Mouse (Mus musculus) lung, embryonic 15.5 days (tissue): ENCODE measurements around the gene Gk5. TPM values are rescaled to one million over a fixed set of nuclear protein-coding genes. Genes with fewer than 3 reads are reported as not detected.
"Not testable (repeated sequence)": the region's sequence is repeated elsewhere in the genome, so short reads cannot be mapped to it uniquely, and the experiment has no call there.

Source experiments
- ATAC-seq: fragments of 200-750 bp; cut with Nextera tagmentation; 2 replicates; pipeline ENCODE4 v1.8.0; 2017; ENCODE audit warnings: moderate number of reproducible peaks, borderline replicate concordance; ENCODE audit not compliant: low FRiP score, low TSS enrichment; ENCODE audit errors: extremely low read depth
- H3K27ac ChIP-seq: fragments of 300-500 bp; sonication (generic); 2 replicates; pipeline ENCODE4 v1.5.1; 2015; ENCODE audit warnings: moderate library complexity, mild to moderate bottlenecking, inconsistent platforms
- H3K27me3 ChIP-seq: fragments of 300-500 bp; sonication (generic); 2 replicates; pipeline ENCODE4 v1.6.1; 2015; ENCODE audit warnings: inconsistent platforms
- H3K36me3 ChIP-seq: fragments of 300-500 bp; sonication (generic); 2 replicates; pipeline ENCODE4 v1.6.1; 2015; ENCODE audit warnings: inconsistent platforms
- H3K4me1 ChIP-seq: fragments of 300-500 bp; sonication (generic); 2 replicates; pipeline ENCODE4 v1.6.1; 2015; ENCODE audit warnings: inconsistent platforms
- H3K4me2 ChIP-seq: fragments of 300-500 bp; sonication (generic); 2 replicates; pipeline ENCODE4 v1.6.1; 2015; ENCODE audit warnings: inconsistent platforms, mild to moderate bottlenecking, moderate library complexity
- H3K4me3 ChIP-seq: fragments of 300-500 bp; sonication (generic); 2 replicates; pipeline ENCODE4 v1.5.1; 2015; ENCODE audit warnings: mild to moderate bottlenecking, inconsistent platforms
- H3K9ac ChIP-seq: fragments of 300-500 bp; sonication (generic); 2 replicates; pipeline ENCODE4 v1.6.1; 2015; ENCODE audit warnings: inconsistent platforms
- H3K9me3 ChIP-seq: fragments of 300-500 bp; sonication (generic); 2 replicates; pipeline ENCODE4 v1.6.1; 2016; ENCODE audit warnings: inconsistent platforms
- WGBS: fragments of 180-500 bp; shearing (Covaris S2); methylation state at CpG from one replicate; pipeline ENCODE4 v1.1.7; 2015; 5-methylcytosine and 5-hydroxymethylcytosine counted together
- polyA plus RNA-seq: library from polyadenylated mRNA; unstranded; fragments of >200 nt; fragmentation: Nextera tagmentation; extraction: Ambion mirVana; gene quantifications from 2 replicates; pipeline ENCODE4 v1.2.1, GENCODE M21; 2015

Gene Gk5
- polyA plus RNA-seq, 1 experiment from 2014 or later = 4.2 TPM

- Histone ChIP-seq H3K4me3 (no peak overlapping the region), H3K4me1 (no peaks in the 10 kb centered on the region), H3K27me3 (no peaks in the 10 kb centered on the region), H3K9me3 (no peaks in the 10 kb centered on the region), H3K36me3 (no peaks in the 10 kb centered on the region), H3K27ac (no peak overlapping the region), H3K4me2 (no peak overlapping the region), H3K9ac (no peak overlapping the region)
- 21% methylated on average over 4 of the region's 4 CpGs for WGBS
- ATAC-seq = no peak
Measured at GRCm38 (mm10) chr9:96158431-96158830, 39.3 kb downstream of the Gk5 start.

- H3K4me1 ChIP-seq = no peaks in the 10 kb centered on the region
- no peaks in the 10 kb centered on the region for H3K36me3 ChIP-seq
- no peak overlapping the region for H3K4me2 ChIP-seq
- no peak for ATAC-seq
- H3K4me3 ChIP-seq = no peak overlapping the region
- no peak overlapping the region for H3K9ac ChIP-seq
- no peaks in the 10 kb centered on the region for H3K27me3 ChIP-seq
- H3K27ac ChIP-seq = no peak overlapping the region
- no peaks in the 10 kb centered on the region for H3K9me3 ChIP-seq
- WGBS = 70% methylated on average over 3 of the region's 3 CpGs
Measured at GRCm38 (mm10) chr9:96159047-96159446, 39.9 kb downstream of the Gk5 start.

- Histone ChIP-seq H3K4me1 (no peaks in the 10 kb centered on the region), H3K27ac (no peak overlapping the region), H3K36me3 (no peaks in the 10 kb centered on the region), H3K27me3 (no peaks in the 10 kb centered on the region), H3K4me2 (no peak overlapping the region), H3K4me3 (no peak overlapping the region), H3K9ac (no peak overlapping the region), H3K9me3 (no peaks in the 10 kb centered on the region)
- ATAC-seq = no peak
- 76% methylated on average over 3 of the region's 3 CpGs for WGBS
Measured at GRCm38 (mm10) chr9:96160767-96161166, 41.6 kb downstream of the Gk5 start.

GRCm38 (mm10) chr9:96162421-96162820, 43.3 kb downstream of the Gk5 start:
- Histone ChIP-seq H3K9ac (no peak overlapping the region), H3K9me3 (no peaks in the 10 kb centered on the region), H3K4me1 (no peaks in the 10 kb centered on the region), H3K4me3 (no peak overlapping the region), H3K27me3 (no peaks in the 10 kb centered on the region), H3K4me2 (no peak overlapping the region), H3K36me3 (no peaks in the 10 kb centered on the region), H3K27ac (no peak overlapping the region)
- no peak for ATAC-seq
- 70% methylated on average over 5 of the region's 5 CpGs for WGBS

GRCm38 (mm10) chr9:96163443-96163842, 44.3 kb downstream of the Gk5 start:
- no peak overlapping the region for H3K4me3 ChIP-seq
- ATAC-seq = no peak
- no peak overlapping the region for H3K27ac ChIP-seq
- H3K4me2 ChIP-seq = no peak overlapping the region
- no peaks in the 10 kb centered on the region for H3K9me3 ChIP-seq
- no peak overlapping the region for H3K9ac ChIP-seq
- no peaks in the 10 kb centered on the region for H3K27me3 ChIP-seq
- H3K36me3 ChIP-seq = no peaks in the 10 kb centered on the region
- WGBS = 96% methylated on average over 7 of the region's 7 CpGs
- no peaks in the 10 kb centered on the region for H3K4me1 ChIP-seq

- not testable (repeated sequence) for H3K9ac ChIP-seq, ATAC-seq, H3K36me3 ChIP-seq, H3K27me3 ChIP-seq, H3K4me2 ChIP-seq, H3K4me1 ChIP-seq, H3K9me3 ChIP-seq, H3K27ac ChIP-seq, H3K4me3 ChIP-seq
- WGBS = 97% methylated on average over 15 of the region's 15 CpGs
Measured at GRCm38 (mm10) chr9:96163983-96164382, 44.8 kb downstream of the Gk5 start.

- Histone ChIP-seq H3K36me3 (no peaks in the 10 kb centered on the region), H3K9me3 (no peaks in the 10 kb centered on the region), H3K27ac (no peak overlapping the region), H3K4me2 (no peak overlapping the region), H3K27me3 (no peaks in the 10 kb centered on the region), H3K9ac (no peak overlapping the region), H3K4me1 (no peaks in the 10 kb centered on the region), H3K4me3 (no peak overlapping the region)
- ATAC-seq = no peak
- WGBS = 35% methylated on average over 5 of the region's 5 CpGs
Measured at GRCm38 (mm10) chr9:96167168-96167585, 48.0 kb downstream of the Gk5 start.

- H3K4me1 ChIP-seq = no peaks in the 10 kb centered on the region
- H3K4me3 ChIP-seq = no peak overlapping the region
- ATAC-seq = no peak
- H3K36me3 ChIP-seq = no peaks in the 10 kb centered on the region
- H3K9me3 ChIP-seq = no peaks in the 10 kb centered on the region
- H3K9ac ChIP-seq = no peak overlapping the region
- WGBS = 68% methylated on average over 3 of the region's 3 CpGs
- no peak overlapping the region for H3K27ac ChIP-seq
- no peaks in the 10 kb centered on the region for H3K27me3 ChIP-seq
- H3K4me2 ChIP-seq = no peak overlapping the region
Measured at GRCm38 (mm10) chr9:96170600-96170999, 51.4 kb downstream of the Gk5 start.

- Histone ChIP-seq H3K27ac (no peak overlapping the region), H3K36me3 (no peaks in the 10 kb centered on the region), H3K9me3 (no peaks in the 10 kb centered on the region), H3K4me1 (no peaks in the 10 kb centered on the region), H3K4me3 (no peak overlapping the region), H3K27me3 (no peaks in the 10 kb centered on the region), H3K9ac (no peak overlapping the region), H3K4me2 (no peak overlapping the region)
- no peak for ATAC-seq
- 75% methylated on average over 4 of the region's 4 CpGs for WGBS
Measured at GRCm38 (mm10) chr9:96184909-96185308, 65.7 kb downstream of the Gk5 start.

- Histone ChIP-seq H3K36me3 (no peaks in the 10 kb centered on the region), H3K9ac (no peak overlapping the region), H3K27me3 (no peaks in the 10 kb centered on the region), H3K9me3 (no peaks in the 10 kb centered on the region), H3K4me1 (no peaks in the 10 kb centered on the region), H3K4me3 (no peak overlapping the region), H3K4me2 (no peak overlapping the region), H3K27ac (no peak overlapping the region)
- 53% methylated on average over 7 of the region's 7 CpGs for WGBS
- no peak for ATAC-seq
Measured at GRCm38 (mm10) chr9:96186701-96187100, 67.5 kb downstream of the Gk5 start.

- peak within 1 kb of the TSS; percentile 76 for H3K9ac ChIP-seq
- peaks cover 15% of the 10 kb centered on the region for H3K4me1 ChIP-seq
- H3K27ac ChIP-seq = peak within 1 kb of the TSS; percentile 86
- H3K27me3 ChIP-seq = no peaks in the 10 kb centered on the region
- H3K4me3 ChIP-seq = peak within 1 kb of the TSS; percentile 78
- no peaks in the 10 kb centered on the region for H3K36me3 ChIP-seq
- no peaks in the 10 kb centered on the region for H3K9me3 ChIP-seq
- WGBS = under 1% methylated on average over 69 of the region's 81 CpGs
- peak; percentile 99 for ATAC-seq
- H3K4me2 ChIP-seq = peak within 1 kb of the TSS; percentile 89
Measured at GRCm38 (mm10) chr9:96195885-96196622, 76.9 kb downstream of the Gk5 start, which contains the start of gene Tfdp2. Tfdp2 (plus strand) TSS chr9:96196275.

- ATAC-seq = 0 out of 2 replicates have a peak, but pooled peaks have one; percentile 9
- WGBS = 1% methylated on average over 20 of the region's 20 CpGs
- H3K4me1 ChIP-seq = peaks cover 15% of the 10 kb centered on the region
- peak overlapping the region; percentile 89 for H3K4me2 ChIP-seq
- H3K27ac ChIP-seq = peak overlapping the region; percentile 86
- H3K9me3 ChIP-seq = no peaks in the 10 kb centered on the region
- no peaks in the 10 kb centered on the region for H3K27me3 ChIP-seq
- peak overlapping the region; percentile 78 for H3K4me3 ChIP-seq
- H3K9ac ChIP-seq = peak overlapping the region; percentile 76
- no peaks in the 10 kb centered on the region for H3K36me3 ChIP-seq
Measured at GRCm38 (mm10) chr9:96196636-96197181, 77.5 kb downstream of the Gk5 start.
